Mouse (Mus musculus) adrenal gland, adult (tissue): ENCODE data around the gene Scaf4.
A peak's percentile ranks its signal among the peaks of the same experiment; 100 is the strongest.
"Not testable (repeated sequence)": the region's sequence is repeated elsewhere in the genome, so short reads cannot be mapped to it uniquely, and the experiment has no call there.

Experiments used
- DNase-seq, 2 experiments: peaks; one replicate each; pipeline ENCODE4 v3.0.0; 2022 to 2023; ENCODE audit warnings: low spot score in 1 of 2; ENCODE audit not compliant: inconsistent age in 2 of 2

The Scaf4 gene

GRCm38 (mm10) chr16:90242426-90243304 lies 41.6 kb downstream of the Scaf4 start:
- DNase-seq = no peak

- no peak for DNase-seq
Observed at GRCm38 (mm10) chr16:90241875-90242274, 42.4 kb downstream of the Scaf4 start.

- no peak for DNase-seq
Observed at GRCm38 (mm10) chr16:90239128-90239746, 45.1 kb downstream of the Scaf4 start.

GRCm38 (mm10) chr16:90235188-90235587 lies 49.1 kb downstream of the Scaf4 start:
- DNase-seq = no peak

GRCm38 (mm10) chr16:90234617-90235016 lies 49.7 kb downstream of the Scaf4 start:
- DNase-seq = peak; percentile 74 to 92

GRCm38 (mm10) chr16:90233702-90234101 lies 50.6 kb downstream of the Scaf4 start:
- no peak for DNase-seq

- DNase-seq = no peak
Observed at GRCm38 (mm10) chr16:90231302-90231701, 53.0 kb downstream of the Scaf4 start.

- no peak for DNase-seq
Observed at GRCm38 (mm10) chr16:90229897-90230296, 54.4 kb downstream of the Scaf4 start.

- DNase-seq = peak; percentile 37 to 75
Observed at GRCm38 (mm10) chr16:90221441-90222070, 62.7 kb downstream of the Scaf4 start.

GRCm38 (mm10) chr16:90220892-90221431 lies 63.3 kb downstream of the Scaf4 start:
- peak; percentile 89 to 93 for DNase-seq

- DNase-seq = peak; percentile 95 to 99
Observed at GRCm38 (mm10) chr16:90220026-90220891, 64.0 kb downstream of the Scaf4 start, which contains the start of gene Sod1. Sod1 (plus strand) TSS chr16:90220754.

- DNase-seq = not testable (repeated sequence)
Observed at GRCm38 (mm10) chr16:90219445-90219844, 64.9 kb downstream of the Scaf4 start.

- DNase-seq = no peak
Observed at GRCm38 (mm10) chr16:90217926-90218325, 66.4 kb downstream of the Scaf4 start.

GRCm38 (mm10) chr16:90217356-90217755 lies 66.9 kb downstream of the Scaf4 start:
- peak in 1 of 2 experiments; percentile 34 for DNase-seq

- DNase-seq = no peak
Observed at GRCm38 (mm10) chr16:90216414-90216813, 67.9 kb downstream of the Scaf4 start.

GRCm38 (mm10) chr16:90215879-90216278 lies 68.4 kb downstream of the Scaf4 start:
- not testable (repeated sequence) for DNase-seq

- DNase-seq = no peak
Observed at GRCm38 (mm10) chr16:90214731-90215565, 69.4 kb downstream of the Scaf4 start.

- no peak for DNase-seq
Observed at GRCm38 (mm10) chr16:90213477-90214339, 70.6 kb downstream of the Scaf4 start.

- DNase-seq = no peak
Observed at GRCm38 (mm10) chr16:90211767-90212166, 72.5 kb downstream of the Scaf4 start.
